Mouse (Mus musculus) spleen, embryonic (tissue): ENCODE measurements at regions not wholly inside any gene's neighbourhood (a gene's known extent, or its start where the extent isn't known, plus 50 kb on each side); places are given as distances from the start of the nearest gene placed in this dataset.

Experiments
- CTCF ChIA-PET: fragments of 350-600 bp; sonication (Branson Sonifier 250); formaldehyde crosslinking; loops from one replicate; lab custom pipeline; 2022; lab: Charles Lee

- CTCF ChIA-PET, result no interaction called here
These were observed 277.9 kb downstream of the Basp1 start for GRCm38 (mm10) chr15:25135471-25136262.

GRCm38 (mm10) chr15:25130096-25130495 is 283.5 kb downstream of the Basp1 start:
- CTCF ChIA-PET, result no interaction called here

- CTCF ChIA-PET, result no interaction called here
These were observed 284.0 kb downstream of the Basp1 start for GRCm38 (mm10) chr15:25129572-25129971.

GRCm38 (mm10) chr15:25120441-25120840 is 293.1 kb downstream of the Basp1 start:
- CTCF ChIA-PET, result no interaction called here

- CTCF ChIA-PET, result no interaction called here
These were observed 295.6 kb downstream of the Basp1 start for GRCm38 (mm10) chr15:25117980-25118379.

GRCm38 (mm10) chr15:25102727-25103126 is 310.8 kb downstream of the Basp1 start:
- CTCF ChIA-PET, result no interaction called here

GRCm38 (mm10) chr15:25093758-25094157 is 319.8 kb downstream of the Basp1 start:
- CTCF ChIA-PET, result no interaction called here

- CTCF ChIA-PET, result no interaction called here
These were observed 343.9 kb downstream of the Basp1 start for GRCm38 (mm10) chr15:25069701-25070100.

- CTCF ChIA-PET, result no interaction called here
These were observed 354.2 kb downstream of the Basp1 start for GRCm38 (mm10) chr15:25059347-25059746.

- CTCF ChIA-PET, result no interaction called here
These were observed 365.7 kb downstream of the Basp1 start for GRCm38 (mm10) chr15:25047875-25048274.

GRCm38 (mm10) chr15:25046514-25047138 is 366.9 kb downstream of the Basp1 start:
- CTCF ChIA-PET, result interaction anchor here (0.6 kb wide), 1 partner anchor 8 kb away, joined by 4 read pairs; no protein-coding TSS in a partner anchor

- CTCF ChIA-PET, result no interaction called here
These were observed 377.3 kb downstream of the Basp1 start for GRCm38 (mm10) chr15:25036231-25036630.

- CTCF ChIA-PET, result no interaction called here
These were observed 385.7 kb downstream of the Basp1 start for GRCm38 (mm10) chr15:25027865-25028264.

GRCm38 (mm10) chr15:25026786-25027461 is 386.6 kb downstream of the Basp1 start:
- CTCF ChIA-PET, result no interaction called here

GRCm38 (mm10) chr15:25026351-25026750 is 387.2 kb downstream of the Basp1 start:
- CTCF ChIA-PET, result no interaction called here

- CTCF ChIA-PET, result no interaction called here
These were observed 392.6 kb downstream of the Basp1 start for GRCm38 (mm10) chr15:25020916-25021315.

GRCm38 (mm10) chr15:25019352-25019941 is 394.1 kb downstream of the Basp1 start:
- CTCF ChIA-PET, result no interaction called here

GRCm38 (mm10) chr15:25018937-25019336 is 394.6 kb downstream of the Basp1 start:
- CTCF ChIA-PET, result no interaction called here

GRCm38 (mm10) chr15:25007720-25008119 is 405.8 kb downstream of the Basp1 start:
- CTCF ChIA-PET, result no interaction called here

- CTCF ChIA-PET, result no interaction called here
These were observed 413.4 kb downstream of the Basp1 start for GRCm38 (mm10) chr15:25000171-25000570.

- CTCF ChIA-PET, result no interaction called here
These were observed 420.3 kb downstream of the Basp1 start for GRCm38 (mm10) chr15:24993325-24993673.

GRCm38 (mm10) chr15:24992665-24993324 is 420.8 kb downstream of the Basp1 start:
- CTCF ChIA-PET, result no interaction called here
